Mouse (Mus musculus) inflammation-experienced regulatory T-cells (primary cell): ENCODE data around the gene Nxpe3. TPM values are rescaled to one million over a fixed set of nuclear protein-coding genes. Genes with fewer than 3 reads are reported as not detected.

Experiments used
- polyA plus RNA-seq, 2 experiments: library from polyadenylated mRNA; unstranded; fragments of 100-300 nt; shearing (Covaris generic); gene quantifications; one replicate each; pipeline ENCODE4 v1.2.1; 2017

Nxpe3 gene
- 10 to 100 TPM; 27.3 to 34.7 TPM for polyA plus RNA-seq

DNA sequence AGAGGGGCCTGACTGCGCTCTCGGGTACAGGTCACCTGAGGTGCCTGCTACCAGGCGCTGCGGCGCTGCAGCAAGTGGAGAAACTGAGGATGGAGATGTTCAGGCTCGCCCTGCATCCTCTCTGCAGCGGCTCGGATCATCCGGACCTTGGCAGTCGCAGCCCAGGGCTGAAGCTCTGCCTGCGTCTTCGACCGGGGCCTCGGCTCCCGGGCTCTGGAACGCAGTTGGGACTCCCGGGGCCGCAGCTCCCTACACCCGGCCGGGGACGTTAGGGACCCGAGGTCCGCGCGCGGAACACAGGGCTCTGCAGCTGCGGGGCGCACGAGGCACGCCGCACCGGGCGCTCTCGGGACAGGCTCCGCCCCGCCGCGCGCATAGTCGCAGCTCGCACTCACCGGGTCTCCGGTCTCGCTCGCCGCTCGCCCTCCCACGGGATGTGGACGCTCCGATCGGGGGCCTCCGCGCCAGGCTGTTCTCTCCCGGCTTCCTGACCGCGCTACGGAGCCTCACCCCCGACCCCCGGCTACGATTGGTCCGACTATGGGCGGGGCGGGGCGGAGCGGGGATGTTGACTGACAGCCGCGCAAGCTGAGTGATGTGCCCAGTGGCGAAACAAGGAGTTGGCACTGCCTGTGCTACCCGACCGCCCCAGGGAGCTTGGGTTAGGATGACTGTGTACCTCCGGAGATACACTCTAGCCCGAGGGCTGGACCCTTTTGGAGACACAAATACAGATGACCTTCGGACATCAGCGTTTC lies at the start of gene Nxpe3:
Nxpe3 (minus strand) TSS at position 393 of the 758 bp plus-strand sequence.

GRCm38 (mm10) chr16:55934453-55935037 lies 39.5 kb upstream of the Nxpe3 start, which contains the start of gene Cep97:
Gene Cep97, minus strand, starts transcription at chr16:55934855.

DNA sequence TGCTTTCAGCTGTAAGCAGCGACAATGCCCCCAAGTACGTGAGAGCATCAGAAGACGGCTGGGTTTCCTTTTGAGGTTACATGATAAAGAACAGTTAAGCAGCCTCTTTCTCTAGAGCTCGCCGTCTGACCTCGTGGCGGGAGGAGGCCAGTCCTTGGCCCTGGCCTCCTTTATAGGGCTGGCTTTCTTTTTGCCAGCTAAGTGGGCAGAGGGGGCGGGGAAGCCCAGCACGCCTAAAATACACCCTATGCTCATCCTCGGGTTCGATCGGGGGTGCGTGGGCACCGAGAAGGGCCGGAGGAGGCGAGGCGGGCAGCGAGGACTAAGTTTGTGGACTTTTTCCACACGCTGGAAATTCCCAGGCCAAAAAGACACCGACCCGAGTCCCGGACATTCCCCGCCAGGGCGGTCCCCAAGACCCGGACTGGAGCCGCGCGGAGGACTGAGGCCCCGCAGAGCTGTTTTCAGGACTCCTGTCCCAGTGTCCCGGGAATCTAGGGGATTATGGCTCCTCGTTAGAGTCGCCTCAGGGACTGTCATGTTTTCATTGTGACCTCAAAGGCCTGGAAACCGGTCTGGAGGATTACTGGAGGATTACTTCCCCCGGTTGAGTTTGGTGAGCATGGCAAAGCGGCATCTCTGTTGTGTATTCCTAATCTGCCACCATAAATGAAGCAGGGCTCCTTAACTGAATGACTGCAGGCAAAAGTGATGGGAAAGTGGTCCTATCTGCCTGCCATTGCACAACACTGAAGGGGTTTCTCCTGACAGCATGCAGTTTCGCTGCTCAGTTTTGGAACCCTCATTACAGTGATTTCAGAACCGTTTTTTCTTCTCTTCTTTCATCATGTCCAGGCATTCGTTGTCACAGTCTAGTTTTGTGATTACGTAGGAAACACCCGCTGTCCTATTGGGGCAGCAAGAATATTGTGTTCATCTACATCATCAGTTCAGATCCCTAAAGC lies 56.3 kb downstream of the Nxpe3 start, which contains the start of gene Nfkbiz:
Nfkbiz (minus strand) TSS at position 390 of the 965 bp plus-strand sequence.

Other genes starting within 250 kb of the Nxpe3 start
- gene Nfkbiz, start 56.4 kb downstream of the Nxpe3 start, polyA plus RNA-seq, result 10 to 100 TPM; 42.8 to 66.8 TPM
- gene Cep97, start 39.6 kb upstream of the Nxpe3 start, polyA plus RNA-seq, result 10 to 100 TPM; 24.1 to 26.2 TPM
- gene Rpl24, start 71.0 kb upstream of the Nxpe3 start, polyA plus RNA-seq, result 100 to 1,000 TPM; 497 to 554 TPM
- 10 to 100 TPM; 27.9 to 44.2 TPM for gene Zbtb11, start 78.6 kb upstream of the Nxpe3 start, polyA plus RNA-seq
- gene Pcnp, start 134.5 kb upstream of the Nxpe3 start, polyA plus RNA-seq, result 10 to 100 TPM; 87.5 to 96.3 TPM
- gene Trmt10c, start 142.5 kb upstream of the Nxpe3 start, polyA plus RNA-seq, result 10 to 100 TPM; 32.4 to 34.8 TPM
- gene Senp7, start 153.1 kb upstream of the Nxpe3 start, polyA plus RNA-seq, result 10 to 100 TPM; 44.3 to 47.6 TPM